Mouse (Mus musculus): ENCODE measurements around the gene F10.
"Not testable (repeated sequence)": the region's sequence is repeated elsewhere in the genome, so short reads cannot be mapped to it uniquely, and the experiment has no call there.

Gene F10

GRCm38 (mm10) chr8:13060441-13061150 lies 23.5 kb downstream of the F10 start, which contains the start of gene Proz:
TSS of gene Proz (plus strand) at chr8:13060914.
- DNase-seq: no peak

GRCm38 (mm10) chr8:13063112-13063511 lies 26.0 kb downstream of the F10 start:
- DNase-seq: no peak

GRCm38 (mm10) chr8:13073255-13073654 lies 36.1 kb downstream of the F10 start:
- DNase-seq: no peak

- DNase-seq: no peak
Measured at GRCm38 (mm10) chr8:13075044-13075443, 37.9 kb downstream of the F10 start.

- DNase-seq: not testable (repeated sequence)
Measured at GRCm38 (mm10) chr8:13075579-13075978, 38.5 kb downstream of the F10 start.

GRCm38 (mm10) chr8:13077542-13077941 lies 40.4 kb downstream of the F10 start:
- no peak for DNase-seq

GRCm38 (mm10) chr8:13104691-13105086 lies 67.6 kb downstream of the F10 start:
- DNase-seq: peak; percentile 87 to 93

- peak; percentile 96 to 98 for DNase-seq
Measured at GRCm38 (mm10) chr8:13105087-13105881, 68.2 kb downstream of the F10 start, which contains the start of the genes Pcid2 and Cul4a. TSS of gene Pcid2 (minus strand) at chr8:13105459. TSS of gene Cul4a (plus strand) at chr8:13105621.

- peak in 1 of 2 experiments; percentile 62 for DNase-seq
Measured at GRCm38 (mm10) chr8:13105908-13106551, 68.9 kb downstream of the F10 start.

All from cerebellum, adult 18-20 months (tissue).